Mouse (Mus musculus) spleen, adult 2 months (tissue): ENCODE measurements around the gene Hk1. TPM values are rescaled to one million over a fixed set of nuclear protein-coding genes. Genes with fewer than 3 reads are reported as not detected.
"Not testable (repeated sequence)": the region's sequence is repeated elsewhere in the genome, so short reads cannot be mapped to it uniquely, and the experiment has no call there.

Experiments
- DNase-seq, 2 experiments: peaks; one replicate each; pipeline versions ENCODE4 v3.0.0 to v3.0.0-alpha.2; 2012 to 2021; ENCODE audit warnings: low spot score in 2 of 2, low read depth in 1 of 2
- H3K27ac ChIP-seq: fragments of 200-500 bp; 2 replicates; pipeline ENCODE4 v1.5.1; 2012; ENCODE audit warnings: low read length, inconsistent platforms; ENCODE audit not compliant: insufficient read depth
- H3K27me3 ChIP-seq: fragments of 200-500 bp; 2 replicates; pipeline ENCODE4 v1.6.1; 2012; ENCODE audit warnings: mild to moderate bottlenecking, moderate library complexity, low read length, inconsistent platforms; ENCODE audit not compliant: control insufficient read depth, insufficient read depth
- H3K36me3 ChIP-seq: fragments of 200-500 bp; 2 replicates; pipeline ENCODE4 v1.6.1; 2012; ENCODE audit warnings: mild to moderate bottlenecking, low read length, inconsistent platforms; ENCODE audit not compliant: control insufficient read depth, insufficient read depth
- H3K4me1 ChIP-seq: fragments of 200-500 bp; 2 replicates; pipeline ENCODE4 v1.6.1; 2011; ENCODE audit warnings: inconsistent platforms; ENCODE audit not compliant: control insufficient read depth, insufficient read depth, insufficient read length
- H3K4me3 ChIP-seq: fragments of 200-500 bp; 2 replicates; pipeline ENCODE4 v1.5.1; 2011; ENCODE audit warnings: mild to moderate bottlenecking, inconsistent platforms; ENCODE audit not compliant: insufficient read depth, insufficient read length; ENCODE audit errors: extremely low read depth
- CTCF ChIP-seq: fragments of 200-500 bp; IDR thresholded peaks from 2 replicates; pipeline ENCODE4 v1.5.1; 2011; ENCODE audit warnings: mild to moderate bottlenecking, inconsistent platforms; ENCODE audit not compliant: insufficient read depth, insufficient read length, insufficient replicate concordance; ENCODE audit errors: extremely low read depth
- POLR2A ChIP-seq: fragments of 200-500 bp; IDR thresholded peaks from 2 replicates; pipeline ENCODE4 v1.6.1; 2011; ENCODE audit warnings: low read depth, low read length, inconsistent platforms
- WGBS: fragments of 180-500 bp; shearing (Covaris S2); methylation state at CpG from one replicate; pipeline ENCODE4 v1.1.7; 2018; 5-methylcytosine and 5-hydroxymethylcytosine counted together
- polyA plus RNA-seq: library from polyadenylated mRNA; depleted of rRNA; stranded (reverse); fragments of >200 nt; gene quantifications from 2 replicates; pipeline ENCODE4 v1.2.3, GENCODE M21; 2012

Hk1 gene
- polyA plus RNA-seq, 1 experiment = 31.0 TPM

DNA sequence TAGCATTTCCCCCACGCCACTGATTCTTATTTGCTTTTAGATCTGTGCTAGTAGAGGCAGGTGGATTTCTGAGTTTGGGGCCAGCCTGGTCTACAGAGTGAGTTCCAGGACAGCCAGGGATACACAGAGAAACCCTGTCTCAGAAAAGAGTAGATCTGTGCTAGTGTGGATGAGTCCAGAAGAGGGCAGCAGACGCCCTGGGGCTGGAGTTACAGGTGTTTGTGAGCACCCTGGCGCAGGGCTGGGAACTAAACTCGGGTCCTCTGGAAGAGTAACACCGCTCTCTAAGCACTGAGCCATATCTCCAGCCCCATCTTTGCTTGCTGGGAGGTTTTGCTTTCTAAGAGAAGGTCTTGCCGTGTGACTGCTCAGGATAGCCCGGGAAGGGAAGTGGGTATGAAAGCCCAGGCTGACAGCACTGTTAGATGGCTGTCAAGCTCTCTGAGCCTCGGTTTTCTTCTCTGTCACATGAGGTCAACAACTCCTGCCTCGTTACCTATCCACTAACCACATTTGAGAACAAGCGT is 50.8 kb downstream of the Hk1 start:
- H3K4me3 ChIP-seq = no peak overlapping the region
- 75% methylated on average over 10 of the region's 10 CpGs for WGBS
- no peaks in the 10 kb centered on the region for H3K36me3 ChIP-seq
- H3K27me3 ChIP-seq = no peaks in the 10 kb centered on the region
- H3K4me1 ChIP-seq = peaks cover 16% of the 10 kb centered on the region; the same call in 1 of the 2 replicates
- H3K27ac ChIP-seq = no peak overlapping the region
- DNase-seq = no peak
- TF ChIP-seq CTCF (no peak), POLR2A (no peak)

DNA sequence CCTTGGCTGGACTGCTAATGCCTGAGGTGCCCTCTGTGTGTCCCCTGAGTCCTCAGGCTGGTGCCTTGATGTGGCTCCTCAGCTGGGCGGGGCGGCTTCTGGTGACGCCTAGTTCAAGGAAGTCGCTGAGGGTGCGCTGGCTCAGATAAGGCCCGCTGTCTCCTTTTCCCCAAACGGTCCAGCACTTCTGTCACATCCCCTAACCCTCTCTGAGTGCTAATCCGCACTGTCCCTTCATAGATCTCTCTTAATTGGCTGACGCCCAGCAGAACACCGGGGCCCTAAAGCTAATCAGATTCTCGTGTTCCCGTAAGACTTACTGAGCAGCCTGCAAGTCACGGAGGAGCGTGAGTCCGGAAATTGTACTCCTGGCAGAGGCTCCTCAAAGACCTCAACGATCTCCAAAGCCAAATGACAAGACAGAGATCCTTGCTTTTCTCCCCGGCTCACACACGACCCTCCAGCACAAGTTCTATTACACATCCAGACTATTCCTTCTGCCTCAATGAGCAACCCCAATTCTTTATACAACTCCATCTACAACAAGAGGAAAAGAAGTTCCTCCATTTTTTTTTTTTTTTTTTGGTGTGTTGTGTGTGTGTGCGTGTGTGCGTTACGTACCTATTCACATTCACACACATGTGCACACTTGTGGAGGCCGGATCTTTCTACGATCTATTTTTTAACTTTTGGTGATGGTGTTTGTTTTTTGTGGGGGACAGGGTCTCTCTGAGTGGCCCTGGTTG is 52.0 kb downstream of the Hk1 start:
- WGBS = 26% methylated on average over 23 of the region's 23 CpGs
- Histone ChIP-seq H3K4me1 (peaks cover 16% of the 10 kb centered on the region; the same call in 1 of the 2 replicates), H3K36me3 (no peaks in the 10 kb centered on the region), H3K27me3 (no peaks in the 10 kb centered on the region), H3K27ac (peak overlapping the region; percentile 60; the same call in 1 of the 2 replicates), H3K4me3 (peak overlapping the region; percentile 28; the same call in 1 of the 2 replicates)
- no peak for TF ChIP-seq POLR2A
- no peak for TF ChIP-seq CTCF
- DNase-seq = peak in 1 of 2 experiments; percentile 33

DNA sequence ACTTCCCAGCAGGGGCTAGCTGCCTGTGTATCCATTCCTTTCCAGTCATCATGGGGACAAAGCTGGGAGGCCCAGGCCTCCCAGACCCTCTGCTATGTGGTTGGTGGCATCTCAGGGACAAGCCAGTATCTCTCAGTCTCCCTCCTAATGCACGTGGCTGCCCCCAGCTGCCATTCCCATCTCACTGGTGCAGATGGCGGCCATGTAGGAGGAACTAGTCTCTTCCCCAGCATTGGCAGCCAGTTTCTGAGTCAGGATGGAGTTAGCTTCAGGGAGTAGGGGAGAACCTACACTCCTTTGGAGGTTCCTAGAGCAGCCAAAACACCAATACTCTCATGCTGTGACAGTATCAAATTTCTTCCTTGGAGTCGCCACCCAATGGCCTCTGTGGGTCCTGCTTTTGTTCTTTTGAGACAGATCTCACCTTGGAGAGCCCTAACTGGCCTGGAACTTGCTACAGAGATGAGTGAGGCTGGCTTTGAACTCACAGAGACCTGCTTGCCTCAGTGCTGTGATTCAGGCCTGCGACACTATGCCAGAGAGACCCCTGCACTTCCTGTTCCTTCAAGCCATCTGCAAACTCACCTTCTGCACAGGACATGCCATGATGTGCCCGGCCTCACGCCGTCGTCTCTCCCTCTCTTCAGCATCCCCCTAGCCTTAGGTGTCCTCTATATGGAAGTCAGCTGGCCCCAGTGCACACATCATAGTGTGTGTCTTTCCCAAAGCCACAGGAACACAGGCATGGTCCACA is 52.7 kb downstream of the Hk1 start:
- Histone ChIP-seq H3K27ac (no peak overlapping the region), H3K4me1 (peaks cover 16% of the 10 kb centered on the region; the same call in 1 of the 2 replicates), H3K36me3 (no peaks in the 10 kb centered on the region), H3K4me3 (peak overlapping the region; percentile 28; the same call in 1 of the 2 replicates), H3K27me3 (no peaks in the 10 kb centered on the region)
- DNase-seq = no peak
- TF ChIP-seq POLR2A = no peak
- 53% methylated on average over 8 of the region's 8 CpGs for WGBS

DNA sequence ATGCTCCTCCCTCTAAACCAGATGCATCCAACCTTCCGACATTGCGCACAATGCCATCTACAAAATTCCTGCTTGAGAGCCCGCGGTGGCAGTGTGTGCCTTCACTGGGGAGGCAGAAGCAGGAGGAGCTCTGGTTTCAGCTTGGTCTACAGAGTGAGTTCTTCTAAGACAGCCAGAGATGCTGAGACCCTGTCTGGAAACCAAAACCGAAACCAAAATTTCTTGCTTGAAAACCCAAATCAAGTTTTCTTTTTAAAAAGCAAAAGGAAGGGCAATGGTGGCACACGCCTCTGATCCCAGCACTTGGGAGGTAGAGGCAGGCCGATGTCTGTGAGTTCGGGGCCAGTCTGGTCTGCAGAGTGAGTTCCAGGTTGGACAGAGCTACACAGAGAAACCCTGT is 53.7 kb downstream of the Hk1 start:
- Histone ChIP-seq H3K27me3 (no peaks in the 10 kb centered on the region), H3K4me1 (peaks cover 16% of the 10 kb centered on the region; the same call in 1 of the 2 replicates), H3K36me3 (no peaks in the 10 kb centered on the region), H3K27ac (no peak overlapping the region), H3K4me3 (no peak overlapping the region)
- no peak for DNase-seq
- no peak for TF ChIP-seq POLR2A
- TF ChIP-seq CTCF = no peak
- 58% methylated on average over 8 of the region's 8 CpGs for WGBS

DNA sequence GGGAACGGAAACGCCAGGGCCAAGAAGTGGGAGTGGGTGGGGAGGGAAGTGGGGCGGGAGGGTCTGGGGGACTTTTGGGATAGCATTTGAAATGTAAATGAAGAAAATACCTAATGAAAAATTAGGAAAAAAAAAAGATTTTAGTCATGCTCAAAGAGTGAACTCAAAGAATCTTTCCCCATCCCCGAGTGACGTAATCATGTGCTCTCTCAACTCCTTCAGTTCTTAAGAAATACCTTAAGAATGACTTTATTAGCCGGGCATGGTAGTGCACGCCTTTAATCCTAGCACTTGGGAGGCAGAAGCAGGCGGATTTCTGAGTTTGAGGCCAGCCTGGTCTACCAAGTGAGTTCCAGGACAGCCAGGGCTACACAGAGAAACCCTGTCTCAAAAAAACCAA is 56.9 kb downstream of the Hk1 start:
- H3K36me3 ChIP-seq, H3K4me3 ChIP-seq, H3K27ac ChIP-seq, DNase-seq, H3K27me3 ChIP-seq: not testable (repeated sequence)
- peaks cover 16% of the 10 kb centered on the region; the same call in 1 of the 2 replicates for H3K4me1 ChIP-seq
- 92% methylated on average over 8 of the region's 8 CpGs for WGBS

DNA sequence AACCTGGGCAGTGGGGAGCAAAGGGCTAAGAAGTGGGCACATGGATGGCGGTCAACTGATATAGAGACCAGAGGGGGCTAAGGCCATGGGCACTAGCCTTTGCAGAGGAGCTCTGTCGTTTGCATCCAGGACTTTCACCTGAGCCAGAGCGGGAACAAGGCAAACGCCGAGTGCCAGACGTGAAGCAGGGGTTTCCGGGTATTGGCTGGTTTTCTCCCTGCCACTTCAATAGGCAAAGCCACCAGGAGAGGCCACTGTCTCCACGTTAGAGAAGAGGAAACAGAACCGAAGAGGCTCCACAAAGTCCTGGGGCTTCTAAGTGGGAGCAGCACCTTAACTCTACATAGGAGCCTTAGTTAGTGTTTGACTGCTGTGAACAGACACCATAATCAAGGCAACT is 58.3 kb downstream of the Hk1 start:
- DNase-seq = no peak
- no peak overlapping the region for H3K4me3 ChIP-seq
- H3K27me3 ChIP-seq = no peaks in the 10 kb centered on the region
- no peaks in the 10 kb centered on the region for H3K36me3 ChIP-seq
- H3K27ac ChIP-seq = no peak overlapping the region
- 75% methylated on average over 9 of the region's 9 CpGs for WGBS
- peaks cover 9% of the 10 kb centered on the region; the same call in 1 of the 2 replicates for H3K4me1 ChIP-seq
- TF ChIP-seq POLR2A (no peak), CTCF (no peak)

DNA sequence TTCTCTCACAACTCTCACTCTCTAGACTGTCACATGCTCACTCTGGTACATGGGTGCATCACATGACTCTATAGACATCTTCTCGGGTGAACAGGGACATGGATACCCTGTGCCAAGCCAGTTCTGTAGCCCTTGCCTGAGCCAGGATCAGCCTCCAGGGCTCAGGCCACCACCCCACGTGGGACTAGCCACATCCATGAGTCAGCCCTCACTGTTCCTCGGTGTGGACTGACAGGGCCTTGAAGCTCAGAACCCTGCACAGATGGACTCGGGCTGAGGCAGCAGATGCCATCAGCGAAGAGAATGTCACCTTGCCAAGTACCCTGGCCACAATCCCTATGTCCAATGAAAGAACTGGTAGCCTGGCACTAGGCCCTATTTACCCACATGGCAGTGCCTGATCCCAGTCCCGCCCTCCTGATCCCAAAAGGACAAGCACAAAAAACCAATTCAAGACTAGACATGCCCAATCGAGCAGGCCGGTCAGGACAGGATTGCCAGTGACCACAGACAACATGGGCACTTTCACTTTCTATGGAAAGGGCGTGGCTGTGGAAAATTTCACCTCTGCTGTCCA is 59.2 kb downstream of the Hk1 start:
- 69% methylated on average over 9 of the region's 9 CpGs for WGBS
- Histone ChIP-seq H3K36me3 (peaks cover 1% of the 10 kb centered on the region; the same call in 1 of the 2 replicates), H3K27ac (no peak overlapping the region), H3K27me3 (no peaks in the 10 kb centered on the region), H3K4me1 (peaks cover under 1% of the 10 kb centered on the region; the same call in 1 of the 2 replicates), H3K4me3 (no peak overlapping the region)
- no peak for DNase-seq
- no peak for TF ChIP-seq CTCF
- TF ChIP-seq POLR2A = no peak
